Mouse (Mus musculus): Measurements from ENCODE around the gene Pakap.

GRCm38 (mm10) chr4:57799297-57799696 lies 231.3 kb downstream of the Pakap start:
- no peak for TF ChIP-seq POLR2A (IDR thresholded peaks at IDR 0.05; ENCODE audit: control insufficient read depth, extremely low read depth, insufficient read depth, low read length, poor library complexity)
- TF ChIP-seq CTCF (IDR thresholded peaks at IDR 0.05; ENCODE audit: borderline replicate concordance, control insufficient read depth, extremely low read depth, insufficient read depth, low read length, poor library complexity): no peak

All from thymus, adult 2 months (tissue).